Mouse (Mus musculus): ENCODE results near the gene Igf2bp3.
"Not testable (repeated sequence)": the region's sequence is repeated elsewhere in the genome, so short reads cannot be mapped to it uniquely, and the experiment has no call there.

DNA sequence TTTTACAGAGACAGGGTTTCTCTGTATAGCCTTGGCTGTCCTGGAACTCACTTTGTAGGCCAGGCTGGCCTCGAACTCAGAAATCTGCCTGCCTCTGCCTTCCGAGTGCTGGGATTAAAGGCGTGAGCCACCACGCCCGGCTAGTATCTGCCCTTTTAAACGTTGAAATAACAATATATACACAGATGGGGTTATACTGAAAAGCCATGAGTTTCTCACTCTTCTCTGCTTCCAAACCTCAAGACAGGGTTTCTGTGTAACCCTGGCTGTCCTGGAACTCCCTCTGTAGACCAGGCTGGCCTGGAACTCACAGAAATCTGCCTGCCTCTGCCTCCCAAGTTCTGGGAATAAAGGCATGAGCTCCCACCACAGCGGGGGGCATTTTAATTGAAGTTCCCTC lies 49.7 kb upstream of the Igf2bp3 start:
- not testable (repeated sequence) for TF ChIP-seq CTCF (IDR thresholded peaks at IDR 0.05; ENCODE audit: borderline replicate concordance, insufficient read depth, low read length); POLR2A (IDR thresholded peaks at IDR 0.05; ENCODE audit: low read depth, low read length)

Data from embryonic fibroblast, embryonic 13.5 days (primary cell).